In genomic region chr12:112457839-112458238, GRCm38 (mm10) we compare ENCODE assay signal across 8 mouse cellular contexts. TPM values are rescaled to one million over a fixed set of nuclear protein-coding genes. Genes with fewer than 3 reads are reported as not detected.
DNase-seq lines count a peak whose midpoint lies in the region; ATAC-seq lines count a peak whose summit lies in the region.
"Had no signal": no experiment of that assay in that cellular context is flagged by ENCODE, and none has a peak within 500 bp of the region (broad histone marks: within the 10 kb centered on the region; RNA-seq: fewer than 3 reads in every experiment).

No protein-coding gene starts in this region.

- no peak overlapping the region for H3K4me3 ChIP-seq in hindbrain, embryonic 10.5 days
- H3K4me3 ChIP-seq in liver, embryonic 11.5 days (ENCODE audit: low read depth, low read length): no peak overlapping the region

- intact Hi-C loops in left cerebral cortex, postnatal 25 days (cut with DNase I): no loop called here

- no peaks in the 10 kb centered on the region for H3K9me3 ChIP-seq in hindbrain, embryonic 10.5 days
- H3K9me3 ChIP-seq in liver, embryonic 11.5 days (ENCODE audit: control insufficient read depth, low read length): no peaks in the 10 kb centered on the region

- peaks cover 34% of the 10 kb centered on the region for H3K4me1 ChIP-seq in hindbrain, embryonic 10.5 days (replicated peaks)
- no peaks in the 10 kb centered on the region for H3K4me1 ChIP-seq in liver, embryonic 11.5 days (replicated peaks; ENCODE audit: control insufficient read depth, insufficient read depth, low read length)

- H3K27me3 ChIP-seq in hindbrain, embryonic 10.5 days (ENCODE audit: insufficient read depth, poor library complexity, severe bottlenecking): peaks cover 27% of the 10 kb centered on the region; the same call in 1 of the 2 replicates
- H3K27me3 ChIP-seq in liver, embryonic 11.5 days (replicated peaks; ENCODE audit: control insufficient read depth, insufficient read depth, low read length): no peaks in the 10 kb centered on the region

- WGBS in hindbrain, embryonic 10.5 days: 32% methylated on average over 4 of the region's 4 CpGs
- WGBS in liver, embryonic 11.5 days: 63% methylated on average over 4 of the region's 4 CpGs

- H3K27ac ChIP-seq in hindbrain, embryonic 10.5 days: peak overlapping the region; percentile 45
- no peak overlapping the region for H3K27ac ChIP-seq in liver, embryonic 11.5 days (ENCODE audit: low read depth, low read length)

- DNase-seq in MN1 (ENCODE audit: low spot score) (peak; percentile 67), NIH3T3 (ENCODE audit: low read depth) (peak; percentile 61)
- DNase-seq in hindbrain, embryonic 10.5 days (ENCODE audit: low spot score): no peak
- peak; percentile 75 to 88 for DNase-seq in left cerebral cortex, postnatal 25 days (ENCODE audit: low spot score in 2 of 2)
- no peak for DNase-seq in urinary bladder, adult 18-20 months (ENCODE audit: low spot score in 2 of 2)
- no peak for DNase-seq in thymus, adult 18-20 months
- DNase-seq in liver, embryonic 11.5 days (ENCODE audit: low spot score): no peak

- no peak overlapping the region for H3K4me2 ChIP-seq in liver, embryonic 11.5 days

- no peak for ATAC-seq in liver, embryonic 11.5 days (replicated peaks; ENCODE audit: low FRiP score)

- H3K9ac ChIP-seq in liver, embryonic 11.5 days (ENCODE audit: low read depth, low read length): no peak overlapping the region

- no peaks in the 10 kb centered on the region for H3K36me3 ChIP-seq in hindbrain, embryonic 10.5 days
- no peaks in the 10 kb centered on the region for H3K36me3 ChIP-seq in liver, embryonic 11.5 days (ENCODE audit: control insufficient read depth, insufficient read depth, low read length)

RNA-seq across cellular contexts. Expression of gene A530016L24Rik, which starts 31.4 kb away (rescaled TPM):
- polyA plus RNA-seq in hindbrain, embryonic 10.5 days (2016; fragmentation: Nextera tagmentation; extraction: Ambion mirVana): not detected in 2 replicates
- total RNA-seq in left cerebral cortex, postnatal 25 days (2021): under 1 TPM; 0.23 to 0.48 TPM
- 0.11 and 0.12 TPM in 2 replicates for polyA plus RNA-seq in liver, embryonic 11.5 days (2014; fragmentation: Nextera tagmentation; extraction: Ambion mirVana)
- total RNA-seq: hematopoietic stem cell, adult 5-6 weeks had no signal

RNA-seq across cellular contexts. Expression of gene Tmem179, which starts 58.7 kb away (rescaled TPM):
- 2.9 and 7.2 TPM in 2 replicates for polyA plus RNA-seq in hindbrain, embryonic 10.5 days (2016; fragmentation: Nextera tagmentation; extraction: Ambion mirVana)
- 100 to 1,000 TPM; 131 to 133 TPM for total RNA-seq in left cerebral cortex, postnatal 25 days (2021)
- polyA plus RNA-seq in liver, embryonic 11.5 days (2014; fragmentation: Nextera tagmentation; extraction: Ambion mirVana): 0.70 and 0.71 TPM in 2 replicates
- total RNA-seq: hematopoietic stem cell, adult 5-6 weeks had no signal

Comparison
In these comparisons a context has a peak if more than half of its experiments do, and no peak if none do; other contexts are left out.
1. DNase-seq: peak in MN1 (single experiment), NIH3T3 (single experiment) and left cerebral cortex, postnatal 25 days (2 of 2); none in hindbrain, embryonic 10.5 days (single experiment), urinary bladder, adult 18-20 months (0 of 2), thymus, adult 18-20 months (0 of 2) and liver, embryonic 11.5 days (single experiment).